Mouse (Mus musculus) embryonic facial prominence, embryonic 12.5 days (tissue): Measurements from ENCODE around the gene Inhbc. TPM values are rescaled to one million over a fixed set of nuclear protein-coding genes. Genes with fewer than 3 reads are reported as not detected.
"Not testable (repeated sequence)": the region's sequence is repeated elsewhere in the genome, so short reads cannot be mapped to it uniquely, and the experiment has no call there.

Experiments used
- ATAC-seq: fragments of 200-750 bp; cut with Nextera tagmentation; 2 replicates; pipeline ENCODE4 v1.8.0; 2017; ENCODE audit not compliant: insufficient number of reproducible peaks, insufficient read depth, low FRiP score, low TSS enrichment
- H3K27ac ChIP-seq: fragments of 300-500 bp; sonication (generic); 2 replicates; pipeline ENCODE4 v1.5.1; 2016; ENCODE audit warnings: mild to moderate bottlenecking
- H3K27me3 ChIP-seq: fragments of 300-500 bp; sonication (generic); 2 replicates; pipeline ENCODE4 v1.6.1; 2016; ENCODE audit warnings: mild to moderate bottlenecking, moderate library complexity
- H3K36me3 ChIP-seq: fragments of 300-500 bp; sonication (generic); 2 replicates; pipeline ENCODE4 v1.6.1; 2016; ENCODE audit warnings: mild to moderate bottlenecking
- H3K4me1 ChIP-seq: fragments of 300-500 bp; sonication (generic); 2 replicates; pipeline ENCODE4 v1.6.1; 2016
- H3K4me2 ChIP-seq: fragments of 300-500 bp; sonication (generic); replicated peaks from 2 replicates; pipeline ENCODE4 v1.6.1; 2016; ENCODE audit warnings: mild to moderate bottlenecking, moderate library complexity
- H3K4me3 ChIP-seq: fragments of 300-500 bp; sonication (generic); 2 replicates; pipeline ENCODE4 v1.5.1; 2016; ENCODE audit warnings: mild to moderate bottlenecking
- H3K9ac ChIP-seq: fragments of 300-500 bp; sonication (generic); 2 replicates; pipeline ENCODE4 v1.6.1; 2016; ENCODE audit warnings: mild to moderate bottlenecking, moderate library complexity
- H3K9me3 ChIP-seq: fragments of 300-500 bp; sonication (generic); 2 replicates; pipeline ENCODE4 v1.6.1; 2016; ENCODE audit warnings: mild to moderate bottlenecking, moderate library complexity
- WGBS: fragments of 180-500 bp; shearing (Covaris S2); methylation state at CpG from one replicate; pipeline ENCODE4 v1.1.7; 2016; 5-methylcytosine and 5-hydroxymethylcytosine counted together
- polyA plus RNA-seq: library from polyadenylated mRNA; unstranded; fragments of >200 nt; fragmentation: Nextera tagmentation; extraction: Ambion mirVana; gene quantifications from 2 replicates; pipeline ENCODE4 v1.2.1, GENCODE M21; 2016

Gene Inhbc
- polyA plus RNA-seq, 1 experiment from 2014 or later: 0.09 TPM

DNA sequence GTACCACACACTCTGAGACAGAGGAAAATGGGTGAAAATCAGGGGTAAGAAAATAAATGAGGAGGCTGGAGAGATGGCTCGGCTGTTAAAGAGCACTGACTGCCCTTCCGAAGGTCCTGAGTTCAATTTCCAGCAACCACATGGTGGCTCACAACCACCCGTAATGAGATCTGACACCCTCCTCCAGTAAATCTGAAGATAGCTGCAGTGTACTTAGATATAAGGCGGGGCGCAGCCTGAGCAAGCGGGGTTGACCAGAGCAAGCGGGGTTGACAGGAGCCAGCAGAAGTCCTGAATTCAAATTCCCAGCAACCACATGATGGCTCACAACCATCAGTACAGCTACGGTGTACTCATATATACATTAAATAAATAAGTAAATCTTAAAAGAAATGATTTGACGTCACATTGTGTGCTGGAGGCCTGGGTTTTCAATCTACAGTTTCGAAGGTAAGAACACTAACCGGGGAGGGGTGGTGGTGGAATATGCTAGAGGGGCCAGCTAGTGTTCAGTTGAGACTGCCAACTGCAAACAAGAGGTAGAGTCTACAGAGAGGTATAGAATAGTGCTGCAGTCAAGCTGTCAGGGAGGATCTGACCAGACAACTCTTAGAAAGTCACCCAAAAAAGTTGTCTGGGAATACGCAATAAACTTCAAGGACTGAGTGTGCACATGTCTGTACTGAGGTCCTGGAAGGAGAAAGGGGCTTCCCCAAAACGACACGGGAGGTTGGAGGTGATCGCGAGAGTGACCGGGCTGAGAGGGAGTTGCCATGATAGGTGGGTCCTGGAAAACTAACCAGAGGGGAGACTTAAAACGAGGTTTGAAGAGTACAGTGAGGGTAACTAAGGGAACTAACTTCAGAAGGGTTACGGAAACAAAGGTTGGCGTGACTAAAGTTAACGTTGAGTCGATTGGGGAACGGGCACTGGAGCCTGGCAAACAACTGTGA lies 59.4 kb downstream of the Inhbc start:
- H3K4me1 ChIP-seq: peaks cover 10% of the 10 kb centered on the region
- peak overlapping the region; percentile 77 for H3K4me2 ChIP-seq
- peaks cover 36% of the 10 kb centered on the region for H3K36me3 ChIP-seq
- peak overlapping the region; percentile 84 for H3K4me3 ChIP-seq
- peak overlapping the region; percentile 78 for H3K9ac ChIP-seq
- ATAC-seq: peak; percentile 54
- no peaks in the 10 kb centered on the region for H3K27me3 ChIP-seq
- H3K27ac ChIP-seq: peak overlapping the region; percentile 58; the same call in 1 of the 2 replicates
- 39% methylated on average over 23 of the region's 23 CpGs for WGBS
- no peaks in the 10 kb centered on the region for H3K9me3 ChIP-seq

DNA sequence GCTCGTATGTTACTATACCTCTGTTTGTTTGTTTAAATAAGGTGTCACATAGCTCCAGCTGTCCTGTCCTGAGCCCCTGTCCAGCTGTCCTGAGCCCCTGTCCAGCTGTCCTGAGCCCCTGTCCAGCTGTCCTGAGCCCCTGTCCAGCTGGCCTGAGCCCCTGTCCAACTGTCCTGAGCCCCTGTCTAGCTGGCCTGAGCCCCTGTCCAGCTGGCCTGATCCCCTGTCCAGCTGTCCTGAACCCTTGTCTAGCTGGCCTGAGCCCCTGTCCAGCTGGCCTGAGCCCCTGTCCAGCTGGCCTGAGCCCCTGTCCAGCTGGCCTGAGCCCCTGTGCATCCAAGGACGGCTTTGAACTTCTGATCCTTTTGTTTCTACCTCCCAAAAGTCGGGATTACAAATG lies 61.1 kb downstream of the Inhbc start:
- WGBS: 83% methylated on average over 3 of the region's 3 CpGs
- not testable (repeated sequence) for H3K4me1 ChIP-seq, H3K4me2 ChIP-seq, H3K9ac ChIP-seq, H3K4me3 ChIP-seq, H3K9me3 ChIP-seq, ATAC-seq, H3K27ac ChIP-seq, H3K27me3 ChIP-seq
- H3K36me3 ChIP-seq: peaks cover 52% of the 10 kb centered on the region

Other genes with a start within 250 kb of the Inhbc start
- 72.9 and 75.7 TPM in 2 replicates for gene Os9, start 249.3 kb downstream of the Inhbc start, polyA plus RNA-seq
- 4.6 and 6.2 TPM in 2 replicates for gene B4galnt1, start 205.2 kb downstream of the Inhbc start, polyA plus RNA-seq
- 1.9 and 3.0 TPM in 2 replicates for gene Slc26a10, start 189.8 kb downstream of the Inhbc start, polyA plus RNA-seq
- 85.0 and 96.5 TPM in 2 replicates for gene Arhgef25, start 180.3 kb downstream of the Inhbc start, polyA plus RNA-seq
- gene Dtx3, start 174.7 kb downstream of the Inhbc start, polyA plus RNA-seq: 172 and 173 TPM in 2 replicates
- gene Pip4k2c, start 158.8 kb downstream of the Inhbc start, polyA plus RNA-seq: 29.0 and 30.5 TPM in 2 replicates
- gene Kif5a, start 107.1 kb downstream of the Inhbc start, polyA plus RNA-seq: 13.5 and 16.8 TPM in 2 replicates
- 199 and 213 TPM in 2 replicates for gene Dctn2, start 104.1 kb downstream of the Inhbc start, polyA plus RNA-seq
- 17.2 and 23.3 TPM in 2 replicates for gene Mbd6, start 81.4 kb downstream of the Inhbc start, polyA plus RNA-seq
- 138 and 142 TPM in 2 replicates for gene Mars, start 58.6 kb downstream of the Inhbc start, polyA plus RNA-seq
- 1.8 and 2.6 TPM in 2 replicates for gene Arhgap9, start 48.5 kb downstream of the Inhbc start, polyA plus RNA-seq
- 15.5 and 16.4 TPM in 2 replicates for gene Gli1, start 28.5 kb downstream of the Inhbc start, polyA plus RNA-seq
- gene Inhbe, start 16.0 kb downstream of the Inhbc start, polyA plus RNA-seq: 0.03 TPM in 1 of 2 replicates, not detected in the other
- 44.9 and 53.0 TPM in 2 replicates for gene R3hdm2, start 9.9 kb upstream of the Inhbc start, polyA plus RNA-seq
- 5.9 and 7.9 TPM in 2 replicates for gene Stac3, start 131.3 kb upstream of the Inhbc start, polyA plus RNA-seq
- 2.9 and 3.4 TPM in 2 replicates for gene Ndufa4l2, start 144.5 kb upstream of the Inhbc start, polyA plus RNA-seq
- gene Shmt2, start 152.0 kb upstream of the Inhbc start, polyA plus RNA-seq: 82.4 and 88.2 TPM in 2 replicates
- gene Nxph4, start 164.1 kb upstream of the Inhbc start, polyA plus RNA-seq: 6.5 and 8.0 TPM in 2 replicates